Comparison of ENCODE assay signal across 8 mouse cellular contexts in the genomic region with DNA sequence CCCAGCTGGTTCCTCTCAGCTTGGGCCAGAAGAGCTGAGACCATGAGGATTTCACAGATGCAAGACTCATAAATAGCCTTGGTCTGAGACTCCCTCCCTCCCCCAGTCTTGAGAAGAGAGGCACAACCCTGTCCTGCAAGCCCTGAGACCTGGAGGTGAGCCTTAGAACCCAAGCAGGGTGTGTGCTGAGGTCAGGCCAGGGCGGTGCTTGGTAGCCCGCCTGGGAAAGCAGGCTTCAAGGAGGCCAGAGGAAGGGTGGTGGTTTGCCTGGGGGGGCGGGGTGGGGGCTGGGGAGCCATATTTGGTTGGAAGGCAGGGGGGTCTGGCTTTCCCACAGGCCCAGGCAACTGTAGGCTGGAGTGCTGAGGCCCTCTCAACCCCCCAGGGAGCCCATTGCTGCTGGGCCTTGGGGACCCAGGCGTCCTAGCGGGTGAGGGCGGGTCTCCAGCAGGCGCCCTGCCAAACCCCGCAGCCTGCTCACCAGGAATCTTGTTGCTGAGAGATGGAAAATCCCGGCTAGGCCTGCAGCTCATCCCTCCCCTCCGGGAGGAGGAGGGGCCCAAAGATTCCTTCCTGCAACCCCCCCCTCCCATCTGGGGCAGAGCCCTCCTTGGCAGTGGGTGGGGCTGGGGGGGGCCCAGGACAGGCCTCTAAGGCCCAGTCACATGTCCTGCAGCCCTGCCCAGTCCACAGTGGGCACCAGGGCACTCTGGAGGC. TPM values are rescaled to one million over a fixed set of nuclear protein-coding genes. Genes with fewer than 3 reads are reported as not detected.
A peak's percentile ranks its signal among the peaks of the same experiment; 100 is the strongest.
DNase-seq lines count a peak whose midpoint lies in the region; ATAC-seq lines count a peak whose summit lies in the region.

No protein-coding gene starts in this region.

- H3K9me3 ChIP-seq in heart, embryonic 10.5 days = no peaks in the 10 kb centered on the region
- no peaks in the 10 kb centered on the region for H3K9me3 ChIP-seq in neural tube, embryonic 12.5 days

- peak overlapping the region; percentile 21 for H3K4me2 ChIP-seq in neural tube, embryonic 12.5 days (replicated peaks)

- peak; percentile 40 to 58 for DNase-seq in cerebellum, postnatal 25 days
- DNase-seq in cerebellum, adult 9-10 months = no peak
- DNase-seq in adrenal gland, postnatal 14 days = peak; percentile 77
- DNase-seq in heart, embryonic 10.5 days (ENCODE audit: low spot score) = no peak
- DNase-seq in kidney, adult 8-10 months = peak; percentile 46 to 70
- DNase-seq in embryo, embryonic 10.5 days (ENCODE audit: low spot score) = no peak

- peak overlapping the region; percentile 87 for H3K27ac ChIP-seq in heart, embryonic 10.5 days
- H3K27ac ChIP-seq in neural tube, embryonic 12.5 days = 0 out of 2 replicates have a peak overlapping the region, but pooled peaks have one; percentile 7

- peaks cover 100% of the 10 kb centered on the region for H3K4me1 ChIP-seq in heart, embryonic 10.5 days
- peaks cover 68% of the 10 kb centered on the region for H3K4me1 ChIP-seq in neural tube, embryonic 12.5 days

- peaks cover 19% of the 10 kb centered on the region for H3K36me3 ChIP-seq in heart, embryonic 10.5 days
- no peaks in the 10 kb centered on the region for H3K36me3 ChIP-seq in neural tube, embryonic 12.5 days

- no peaks in the 10 kb centered on the region for H3K27me3 ChIP-seq in heart, embryonic 10.5 days (ENCODE audit: insufficient read depth, poor library complexity, severe bottlenecking)
- no peaks in the 10 kb centered on the region for H3K27me3 ChIP-seq in neural tube, embryonic 12.5 days (replicated peaks)

- no peak for ATAC-seq in neural tube, embryonic 12.5 days (ENCODE audit: low FRiP score, low read depth)
- no peak for ATAC-seq in frontal cortex, adult (ENCODE audit: low TSS enrichment)

- 0 out of 2 replicates have a peak overlapping the region, but pooled peaks have one; percentile 23 for H3K9ac ChIP-seq in neural tube, embryonic 12.5 days

- peak overlapping the region; percentile 29; the same call in 1 of the 2 replicates for H3K4me3 ChIP-seq in heart, embryonic 10.5 days
- no peak overlapping the region for H3K4me3 ChIP-seq in neural tube, embryonic 12.5 days

- 17% methylated on average over 10 of the region's 10 CpGs for WGBS in heart, embryonic 10.5 days
- 28% methylated on average over 10 of the region's 10 CpGs for WGBS in neural tube, embryonic 12.5 days

RNA-seq across cellular contexts. Expression of a gene that starts 14.1 kb away (rescaled TPM):
- total RNA-seq in adrenal gland, postnatal 14 days (2021) = 65.0 and 71.9 TPM in 2 replicates
- 8.4 and 12.2 TPM in 2 replicates for polyA plus RNA-seq in heart, embryonic 10.5 days (2016; fragmentation: Nextera tagmentation; extraction: Ambion mirVana)
- polyA plus RNA-seq in neural tube, embryonic 12.5 days (2016; fragmentation: Nextera tagmentation; extraction: Ambion mirVana) = 10.5 TPM in 2 replicates

RNA-seq across cellular contexts. Expression of a gene that starts 51.2 kb away (rescaled TPM):
- 0.78 and 1.8 TPM in 2 replicates for total RNA-seq in adrenal gland, postnatal 14 days (2021)
- 0.36 and 0.43 TPM in 2 replicates for polyA plus RNA-seq in heart, embryonic 10.5 days (2016; fragmentation: Nextera tagmentation; extraction: Ambion mirVana)
- 0.22 and 0.28 TPM in 2 replicates for polyA plus RNA-seq in neural tube, embryonic 12.5 days (2016; fragmentation: Nextera tagmentation; extraction: Ambion mirVana)

Comparison
In these comparisons a context has a peak if more than half of its experiments do, and no peak if none do; other contexts are left out.
1. DNase-seq: peak in cerebellum, postnatal 25 days (2 of 2), adrenal gland, postnatal 14 days (single experiment) and kidney, adult 8-10 months (2 of 2); none in cerebellum, adult 9-10 months (single experiment), heart, embryonic 10.5 days (single experiment) and embryo, embryonic 10.5 days (single experiment).